Mouse (Mus musculus) T-cell, adult 2 months (primary cell): ENCODE data around the gene Ccdc110.

Experiments
- DNase-seq: peaks from one replicate; pipeline ENCODE4 v3.0.0; 2022; ENCODE audit warnings: low spot score

The Ccdc110 gene

GRCm38 (mm10) chr8:45975837-45976468, 41.5 kb downstream of the Ccdc110 start:
- no peak for DNase-seq

- no peak for DNase-seq
Measured at GRCm38 (mm10) chr8:45986665-45987064, 52.2 kb downstream of the Ccdc110 start.

GRCm38 (mm10) chr8:45988189-45988588, 53.8 kb downstream of the Ccdc110 start:
- no peak for DNase-seq

GRCm38 (mm10) chr8:45990631-45991310, 56.4 kb downstream of the Ccdc110 start:
- no peak for DNase-seq
